Mouse (Mus musculus) G1E (cell line): ENCODE measurements around the gene Egfl7. TPM values are rescaled to one million over a fixed set of nuclear protein-coding genes. Genes with fewer than 3 reads are reported as not detected.

Experiments
- ATAC-seq: 2 replicates; pipeline ENCODE4 v1.8.0; 2016; ENCODE audit warnings: mild to moderate bottlenecking; ENCODE audit not compliant: insufficient number of reproducible peaks, poor library complexity, low FRiP score, severe bottlenecking; ENCODE audit errors: extremely low read depth
- DNase-seq: peaks from one replicate; pipeline ENCODE4 v3.0.0; 2012; ENCODE audit warnings: low spot score
- H3K27me3 ChIP-seq: 2 replicates; pipeline ENCODE4 v1.6.1; 2012; ENCODE audit warnings: mild to moderate bottlenecking, low read length, inconsistent platforms; ENCODE audit not compliant: insufficient read depth
- H3K36me3 ChIP-seq: replicated peaks from 2 replicates; pipeline ENCODE3; 2012; ENCODE audit warnings: mild to moderate bottlenecking, inconsistent platforms
- H3K4me1 ChIP-seq: 2 replicates; pipeline ENCODE4 v1.6.1; 2012; ENCODE audit warnings: low read depth, low read length, inconsistent platforms, mixed read lengths; ENCODE audit not compliant: insufficient read depth
- H3K4me3 ChIP-seq: 2 replicates; pipeline ENCODE4 v1.5.1; 2012; ENCODE audit warnings: low read depth, mild to moderate bottlenecking, inconsistent platforms, low read length, moderate library complexity, mixed read lengths
- H3K9me3 ChIP-seq: replicated peaks from 2 replicates; pipeline ENCODE4 v1.6.1; 2012; ENCODE audit warnings: inconsistent platforms
- CTCF ChIP-seq: IDR thresholded peaks from 2 replicates; pipeline ENCODE4 v1.5.1; 2012; ENCODE audit warnings: low read depth, low read length, inconsistent platforms, mixed read lengths
- GATA1 ChIP-seq: IDR thresholded peaks from 2 replicates; pipeline ENCODE4 v1.6.1; 2012; ENCODE audit warnings: borderline replicate concordance, low read length, inconsistent platforms, mixed read lengths
- GATA2 ChIP-seq: IDR thresholded peaks from 2 replicates; pipeline ENCODE4 v1.6.1; 2012; ENCODE audit warnings: low read depth, low read length, inconsistent platforms, borderline replicate concordance
- POLR2AphosphoS5 ChIP-seq: IDR thresholded peaks from 2 replicates; pipeline ENCODE4 v1.6.1; 2012; ENCODE audit warnings: low read depth, low read length, inconsistent platforms; ENCODE audit not compliant: insufficient replicate concordance
- TAL1 ChIP-seq: conservative IDR thresholded peaks from 2 replicates; pipeline ENCODE4 v1.6.1; 2012; ENCODE audit warnings: low read depth, low read length, inconsistent platforms, mixed read lengths
- polyA plus RNA-seq: library from polyadenylated mRNA; stranded (reverse); fragments of >175 nt; gene quantifications from 2 replicates; pipeline ENCODE4 v1.2.3, GENCODE M21; 2012
- total RNA-seq, 2 experiments: library from RNA; stranded (forward) in 1 of 2; stranded (reverse) in 1 of 2; fragments of 200-1000 nt in 1 of 2; fragments of >200 nt in 1 of 2; fragmentation: Nextera tagmentation in 1 of 2; gene quantifications; 2 replicates each; pipeline ENCODE4 v1.2.3; 2014 to 2017

The Egfl7 gene
- total and polyA plus RNA-seq, 3 experiments = 29.6 to 160 (median 136) TPM

DNA sequence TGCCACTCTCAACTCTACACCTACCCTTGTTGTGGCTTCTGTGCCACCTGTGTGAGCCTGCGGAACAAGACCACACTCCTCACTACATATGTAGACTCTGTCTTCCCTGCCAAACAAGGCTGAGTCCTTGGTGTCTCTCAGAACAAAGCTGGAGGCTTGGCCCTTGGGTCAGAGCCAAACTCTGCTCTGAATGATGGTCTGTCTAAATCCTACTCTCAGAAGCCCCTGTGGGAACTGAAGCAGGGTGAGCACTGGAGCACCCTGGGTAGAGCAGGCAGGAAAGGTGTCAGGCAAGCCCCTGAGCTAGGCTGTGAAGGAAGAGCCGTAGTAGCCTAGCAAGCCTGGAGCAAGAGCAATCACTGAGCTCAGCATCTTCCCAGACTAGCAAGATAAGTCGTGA, 29.6 kb upstream of the Egfl7 start:
- H3K27me3 ChIP-seq = peaks cover 56% of the 10 kb centered on the region
- no peak for TF ChIP-seq GATA1
- TF ChIP-seq CTCF = no peak
- no peak for TF ChIP-seq GATA2
- no peak for TF ChIP-seq TAL1
- no peak for TF ChIP-seq POLR2AphosphoS5
- ATAC-seq = no peak

GRCm38 (mm10) chr2:26550777-26551176, 29.0 kb upstream of the Egfl7 start:
- Histone ChIP-seq H3K9me3 (no peaks in the 10 kb centered on the region), H3K36me3 (no peaks in the 10 kb centered on the region), H3K4me3 (no peak overlapping the region), H3K27me3 (peaks cover 62% of the 10 kb centered on the region), H3K4me1 (peaks cover 42% of the 10 kb centered on the region)
- DNase-seq (no peak), ATAC-seq (no peak)
- TF ChIP-seq GATA1 (no peak), TAL1 (no peak), POLR2AphosphoS5 (no peak), CTCF (no peak), GATA2 (no peak)

More for the DNA sequence above, 29.6 kb upstream of the Egfl7 start:
- H3K36me3 ChIP-seq = no peaks in the 10 kb centered on the region
- H3K4me3 ChIP-seq = no peak overlapping the region
- DNase-seq = no peak
- H3K9me3 ChIP-seq = no peaks in the 10 kb centered on the region
- peaks cover 41% of the 10 kb centered on the region for H3K4me1 ChIP-seq

- Histone ChIP-seq H3K9me3 (no peaks in the 10 kb centered on the region), H3K4me1 (peaks cover 49% of the 10 kb centered on the region), H3K27me3 (peaks cover 60% of the 10 kb centered on the region), H3K36me3 (no peaks in the 10 kb centered on the region), H3K4me3 (peak overlapping the region; percentile 13; the same call in 1 of the 2 replicates)
- no peak for DNase-seq
- TF ChIP-seq GATA1 (no peak), POLR2AphosphoS5 (no peak), GATA2 (no peak), CTCF (no peak)
- ATAC-seq = no peak
These were observed 28.4 kb upstream of the Egfl7 start for GRCm38 (mm10) chr2:26551446-26551845.

GRCm38 (mm10) chr2:26552066-26552465, 27.7 kb upstream of the Egfl7 start:
- DNase-seq = no peak
- TF ChIP-seq GATA1 = no peak
- no peak for TF ChIP-seq GATA2
- TF ChIP-seq POLR2AphosphoS5 = no peak
- no peak for TF ChIP-seq TAL1
- TF ChIP-seq CTCF = no peak

GRCm38 (mm10) chr2:26553904-26554303, 25.9 kb upstream of the Egfl7 start:
- H3K36me3 ChIP-seq = no peaks in the 10 kb centered on the region
- no peak for TF ChIP-seq POLR2AphosphoS5
- no peak for TF ChIP-seq GATA2
- TF ChIP-seq CTCF = no peak
- TF ChIP-seq GATA1 = no peak
- TF ChIP-seq TAL1 = no peak
- DNase-seq (no peak), ATAC-seq (no peak)
- peaks cover 55% of the 10 kb centered on the region for H3K4me1 ChIP-seq
- no peaks in the 10 kb centered on the region for H3K9me3 ChIP-seq
- no peak overlapping the region for H3K4me3 ChIP-seq
- H3K27me3 ChIP-seq = peaks cover 50% of the 10 kb centered on the region

More at GRCm38 (mm10) chr2:26552066-26552465, 27.7 kb upstream of the Egfl7 start:
- H3K4me3 ChIP-seq = no peak overlapping the region
- no peaks in the 10 kb centered on the region for H3K36me3 ChIP-seq
- H3K27me3 ChIP-seq = peaks cover 61% of the 10 kb centered on the region
- ATAC-seq = no peak
- peaks cover 55% of the 10 kb centered on the region for H3K4me1 ChIP-seq
- H3K9me3 ChIP-seq = no peaks in the 10 kb centered on the region

- peaks cover 48% of the 10 kb centered on the region for H3K27me3 ChIP-seq
- no peak overlapping the region for H3K4me3 ChIP-seq
- ATAC-seq (no peak), DNase-seq (no peak)
- TF ChIP-seq POLR2AphosphoS5 = no peak
- TF ChIP-seq TAL1 = no peak
- no peak for TF ChIP-seq GATA2
- TF ChIP-seq CTCF = no peak
- no peak for TF ChIP-seq GATA1
- H3K36me3 ChIP-seq = no peaks in the 10 kb centered on the region
- peaks cover 55% of the 10 kb centered on the region for H3K4me1 ChIP-seq
- H3K9me3 ChIP-seq = no peaks in the 10 kb centered on the region
These were observed 24.7 kb upstream of the Egfl7 start for GRCm38 (mm10) chr2:26555076-26555475.
